Mouse (Mus musculus) megakaryocyte, embryonic 14.5 days (primary cell): ENCODE results near the gene Lrg1. TPM values are rescaled to one million over a fixed set of nuclear protein-coding genes. Genes with fewer than 3 reads are reported as not detected.
"Not testable (repeated sequence)": the region's sequence is repeated elsewhere in the genome, so short reads cannot be mapped to it uniquely, and the experiment has no call there.

ENCODE experiments used
- H3K27me3 ChIP-seq: replicated peaks from 2 replicates; pipeline ENCODE3; 2012; ENCODE audit warnings: inconsistent platforms
- H3K36me3 ChIP-seq: replicated peaks from 2 replicates; pipeline ENCODE3; 2012; ENCODE audit warnings: low read length, inconsistent platforms, mixed read lengths
- H3K4me1 ChIP-seq: 2 replicates; pipeline ENCODE4 v1.6.1; 2012; ENCODE audit warnings: inconsistent platforms
- H3K4me3 ChIP-seq: replicated peaks from 2 replicates; pipeline ENCODE3; 2012; ENCODE audit warnings: moderate library complexity, mild to moderate bottlenecking, inconsistent platforms
- H3K9me3 ChIP-seq: 2 replicates; pipeline ENCODE4 v1.6.1; 2012; ENCODE audit warnings: inconsistent platforms
- FLI1 ChIP-seq: IDR thresholded peaks from 2 replicates; pipeline ENCODE4 v1.6.1; 2012; ENCODE audit warnings: low read length, inconsistent platforms, mixed read lengths
- GATA1 ChIP-seq: IDR thresholded peaks from 3 replicates; pipeline ENCODE4 v1.6.1; 2012; ENCODE audit warnings: mixed read lengths, low read length, inconsistent platforms, borderline replicate concordance
- polyA plus RNA-seq: library from polyadenylated mRNA; stranded (reverse); fragments of >175 nt; gene quantifications from 2 replicates; pipeline ENCODE4 v1.2.3, GENCODE M21; 2012; ENCODE audit warnings: low replicate concordance; ENCODE audit not compliant: insufficient read depth

Lrg1 gene
- polyA plus RNA-seq, 1 experiment = 2.7 TPM

- Histone ChIP-seq H3K27me3 (no peaks in the 10 kb centered on the region), H3K9me3 (no peaks in the 10 kb centered on the region), H3K36me3 (peaks cover 29% of the 10 kb centered on the region), H3K4me1 (peaks cover 60% of the 10 kb centered on the region), H3K4me3 (peak within 1 kb of the TSS; percentile 93)
- TF ChIP-seq GATA1 (no peak), FLI1 (no peak)
Measured at GRCm38 (mm10) chr17:56078880-56079795, 42.7 kb downstream of the Lrg1 start, which contains the start of gene Hdgfl2. Hdgfl2 (plus strand) TSS chr17:56079634.

- Histone ChIP-seq H3K4me3 (peak overlapping the region; percentile 93), H3K36me3 (peaks cover 25% of the 10 kb centered on the region), H3K4me1 (peaks cover 64% of the 10 kb centered on the region)
- H3K9me3 ChIP-seq, H3K27me3 ChIP-seq: not testable (repeated sequence)
Measured at GRCm38 (mm10) chr17:56078361-56078760, 43.4 kb downstream of the Lrg1 start.

GRCm38 (mm10) chr17:56077523-56077922 lies 44.3 kb downstream of the Lrg1 start:
- Histone ChIP-seq H3K4me1 (peaks cover 65% of the 10 kb centered on the region), H3K4me3 (no peak overlapping the region), H3K27me3 (no peaks in the 10 kb centered on the region), H3K36me3 (peaks cover 25% of the 10 kb centered on the region), H3K9me3 (no peaks in the 10 kb centered on the region)
- TF ChIP-seq FLI1 = no peak
- TF ChIP-seq GATA1 = no peak

- no peak for TF ChIP-seq GATA1
- TF ChIP-seq FLI1 = 0 out of 2 replicates have a peak, but pooled peaks have one; percentile 25
- no peaks in the 10 kb centered on the region for H3K9me3 ChIP-seq
- no peaks in the 10 kb centered on the region for H3K27me3 ChIP-seq
- peaks cover 52% of the 10 kb centered on the region for H3K4me1 ChIP-seq
- H3K4me3 ChIP-seq = peak within 1 kb of the TSS; percentile 94
- H3K36me3 ChIP-seq = peaks cover 38% of the 10 kb centered on the region
Measured at GRCm38 (mm10) chr17:56074827-56075208, 47.0 kb downstream of the Lrg1 start, which contains the start of gene Ubxn6. Ubxn6 (minus strand) TSS chr17:56075028.

GRCm38 (mm10) chr17:56074097-56074826 lies 47.5 kb downstream of the Lrg1 start:
- Histone ChIP-seq H3K9me3 (no peaks in the 10 kb centered on the region), H3K4me3 (peak overlapping the region; percentile 94), H3K36me3 (peaks cover 44% of the 10 kb centered on the region), H3K27me3 (no peaks in the 10 kb centered on the region), H3K4me1 (peaks cover 53% of the 10 kb centered on the region)
- no peak for TF ChIP-seq FLI1
- TF ChIP-seq GATA1 = no peak

GRCm38 (mm10) chr17:56072243-56072642 lies 49.6 kb downstream of the Lrg1 start:
- TF ChIP-seq GATA1 = no peak
- TF ChIP-seq FLI1 = no peak
- H3K4me3 ChIP-seq = no peak overlapping the region
- peaks cover 64% of the 10 kb centered on the region for H3K36me3 ChIP-seq

GRCm38 (mm10) chr17:56071126-56071525 lies 50.7 kb downstream of the Lrg1 start:
- peaks cover 74% of the 10 kb centered on the region for H3K36me3 ChIP-seq
- TF ChIP-seq FLI1 (no peak), GATA1 (no peak)
- 0 out of 2 replicates have a peak, but pooled peaks cover 3% of the 10 kb centered on the region for H3K9me3 ChIP-seq
- H3K4me3 ChIP-seq = no peak overlapping the region
- no peaks in the 10 kb centered on the region for H3K27me3 ChIP-seq
- peaks cover 75% of the 10 kb centered on the region for H3K4me1 ChIP-seq

More at GRCm38 (mm10) chr17:56072243-56072642, 49.6 kb downstream of the Lrg1 start:
- Histone ChIP-seq H3K9me3 (no peaks in the 10 kb centered on the region), H3K4me1 (peaks cover 64% of the 10 kb centered on the region), H3K27me3 (no peaks in the 10 kb centered on the region)

Other genes starting within 250 kb of the Lrg1 start
- gene Zfp119a, start 243.1 kb downstream of the Lrg1 start, polyA plus RNA-seq = 0.16 TPM in 1 of 2 replicates, not detected in the other
- gene Zfp959, start 229.9 kb downstream of the Lrg1 start, polyA plus RNA-seq = 0.98 TPM in 1 of 2 replicates, not detected in the other
- 0.12 TPM in 1 of 2 replicates, not detected in the other for gene Zfp119b, start 172.5 kb downstream of the Lrg1 start, polyA plus RNA-seq
- gene Ebi3, start 169.4 kb downstream of the Lrg1 start, polyA plus RNA-seq = 114 and 143 TPM in 2 replicates
- 15.6 and 33.1 TPM in 2 replicates for gene Yju2, start 162.9 kb downstream of the Lrg1 start, polyA plus RNA-seq
- 2.9 and 15.1 TPM in 2 replicates for gene Shd, start 151.5 kb downstream of the Lrg1 start, polyA plus RNA-seq
- not detected in 2 replicates for gene Fsd1, start 135.5 kb downstream of the Lrg1 start, polyA plus RNA-seq
- 0.21 TPM in 1 of 2 replicates, not detected in the other for gene Stap2, start 116.4 kb downstream of the Lrg1 start, polyA plus RNA-seq
- 4.4 and 22.7 TPM in 2 replicates for gene Mpnd, start 116.3 kb downstream of the Lrg1 start, polyA plus RNA-seq
- 115 and 286 TPM in 2 replicates for gene Sh3gl1, start 85.4 kb downstream of the Lrg1 start, polyA plus RNA-seq
- gene Chaf1a, start 81.6 kb downstream of the Lrg1 start, polyA plus RNA-seq = 17.0 and 33.8 TPM in 2 replicates
- 75.0 and 97.7 TPM in 2 replicates for gene Ubxn6, start 47.0 kb downstream of the Lrg1 start, polyA plus RNA-seq
- 93.5 and 279 TPM in 2 replicates for gene Hdgfl2, start 42.4 kb downstream of the Lrg1 start, polyA plus RNA-seq
- gene Plin4, start 12.2 kb downstream of the Lrg1 start, polyA plus RNA-seq = not detected in 2 replicates
- gene Plin5, start 4.4 kb downstream of the Lrg1 start, polyA plus RNA-seq = not detected in 2 replicates
- gene Sema6b, start 18.3 kb upstream of the Lrg1 start, polyA plus RNA-seq = 19.4 and 37.0 TPM in 2 replicates
- 0.94 and 3.0 TPM in 2 replicates for gene Tnfaip8l1, start 40.5 kb upstream of the Lrg1 start, polyA plus RNA-seq
- gene Mydgf, start 61.9 kb upstream of the Lrg1 start, polyA plus RNA-seq = 13.4 and 39.8 TPM in 2 replicates
- gene Dpp9, start 96.9 kb upstream of the Lrg1 start, polyA plus RNA-seq = 55.6 and 60.2 TPM in 2 replicates
- 9.5 and 11.2 TPM in 2 replicates for gene Fem1a, start 134.8 kb upstream of the Lrg1 start, polyA plus RNA-seq
- 13.7 and 27.2 TPM in 2 replicates for gene Ticam1, start 154.8 kb upstream of the Lrg1 start, polyA plus RNA-seq
- gene Plin3, start 170.9 kb upstream of the Lrg1 start, polyA plus RNA-seq = 4.6 and 21.3 TPM in 2 replicates
- not detected in 2 replicates for gene Arrdc5, start 178.3 kb upstream of the Lrg1 start, polyA plus RNA-seq
- gene Uhrf1, start 181.3 kb upstream of the Lrg1 start, polyA plus RNA-seq = 12.4 and 22.6 TPM in 2 replicates
- 31.1 and 55.9 TPM in 2 replicates for gene Kdm4b, start 204.1 kb upstream of the Lrg1 start, polyA plus RNA-seq